Mouse (Mus musculus) lung, adult 18-20 months (tissue): Measurements from ENCODE around the gene Catip.

Source experiments
- DNase-seq, 2 experiments: peaks; one replicate each; pipeline ENCODE4 v3.0.0; 2022; ENCODE audit warnings: mixed read lengths in 2 of 2

Gene Catip

GRCm38 (mm10) chr1:74401015-74401702 lies 39.3 kb downstream of the Catip start:
- DNase-seq, result no peak

- no peak for DNase-seq
Observed at GRCm38 (mm10) chr1:74404206-74404605, 42.3 kb downstream of the Catip start.

GRCm38 (mm10) chr1:74408589-74409504 lies 46.9 kb downstream of the Catip start, which contains the start of gene Vil1:
Gene Vil1, plus strand, starts transcription at chr1:74409376.
- no peak for DNase-seq

- DNase-seq, result no peak
Observed at GRCm38 (mm10) chr1:74411753-74412325, 49.9 kb downstream of the Catip start.

- DNase-seq, result no peak
Observed at GRCm38 (mm10) chr1:74412711-74413110, 50.8 kb downstream of the Catip start.

GRCm38 (mm10) chr1:74415143-74415542 lies 53.2 kb downstream of the Catip start:
- DNase-seq, result peak in 1 of 2 experiments; percentile 17
